Mouse (Mus musculus) brown adipose tissue, adult 24 weeks (tissue): ENCODE measurements around the gene Pik3c2g. TPM values are rescaled to one million over a fixed set of nuclear protein-coding genes. Genes with fewer than 3 reads are reported as not detected.

Experiments
- H3K27ac ChIP-seq: fragments of 200-500 bp; replicated peaks from 2 replicates; pipeline ENCODE4 v1.5.1; 2012; ENCODE audit warnings: low read depth, mild to moderate bottlenecking, low read length
- H3K4me1 ChIP-seq: fragments of 200-500 bp; 2 replicates; pipeline ENCODE4 v1.6.1; 2012; ENCODE audit warnings: low read length, mixed read lengths; ENCODE audit not compliant: control insufficient read depth, insufficient read depth, insufficient read length
- H3K4me3 ChIP-seq: fragments of 200-500 bp; 2 replicates; pipeline ENCODE4 v1.5.1; 2012; ENCODE audit warnings: low read depth, mild to moderate bottlenecking, low read length, moderate library complexity; ENCODE audit not compliant: insufficient read depth
- polyA plus RNA-seq: library from polyadenylated mRNA; stranded (reverse); fragments of >200 nt; gene quantifications from 2 replicates; pipeline ENCODE4 v1.2.4, GENCODE M21; 2012; ENCODE audit not compliant: missing spikeins, insufficient read depth, insufficient read length

The Pik3c2g gene
- polyA plus RNA-seq, 1 experiment = not detected

DNA sequence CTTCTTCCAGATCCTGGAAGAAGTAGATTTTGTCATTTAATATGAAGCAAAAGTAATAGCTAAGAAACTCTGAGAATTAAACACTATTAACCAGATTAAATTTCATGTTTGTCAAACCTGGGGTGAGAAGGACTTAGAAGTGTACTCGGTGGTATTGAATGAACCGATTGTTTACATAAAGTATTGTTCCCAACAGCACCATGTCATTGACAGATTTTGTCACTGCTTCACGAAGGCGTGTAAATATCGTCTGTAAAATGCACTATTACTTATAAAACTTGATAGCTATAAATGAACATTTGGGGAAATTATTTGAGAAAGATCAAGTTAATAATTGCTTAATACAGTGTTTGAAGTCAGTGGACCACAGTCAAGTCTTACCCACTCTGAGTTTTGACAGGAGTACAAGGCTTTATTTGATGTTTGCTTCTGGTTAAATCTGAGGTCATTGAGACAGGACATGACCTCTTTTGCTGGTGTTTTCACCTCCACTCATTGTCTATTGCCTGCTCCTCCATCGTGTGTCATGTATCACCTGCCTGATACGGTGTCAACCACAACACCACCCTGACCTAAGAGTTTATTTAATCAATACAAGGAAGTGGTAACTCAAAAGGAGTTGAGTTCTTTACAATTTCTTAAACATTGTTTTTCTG lies 260.0 kb downstream of the Pik3c2g start:
- Histone ChIP-seq H3K4me3 (no peak overlapping the region), H3K4me1 (no peaks in the 10 kb centered on the region), H3K27ac (no peak overlapping the region)

DNA sequence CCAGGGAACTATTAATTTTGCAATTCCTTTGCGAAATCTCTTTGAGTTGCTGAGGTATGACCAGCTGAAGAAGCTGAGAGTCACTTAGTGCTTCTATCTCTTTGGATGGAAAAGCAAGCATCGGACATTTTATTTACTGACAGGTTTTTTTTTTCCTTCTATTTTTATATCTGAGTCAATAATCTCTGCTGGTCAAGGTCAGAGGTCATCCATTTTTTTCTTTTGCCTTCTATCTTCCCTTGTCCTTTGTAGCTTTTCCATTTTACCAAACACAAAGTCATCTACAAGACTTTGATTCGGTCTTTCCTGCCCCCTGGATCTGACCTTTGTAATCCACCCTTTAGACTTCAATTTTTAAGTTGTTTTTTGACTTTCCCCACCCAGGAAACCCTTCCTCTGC lies 262.9 kb downstream of the Pik3c2g start:
- no peak overlapping the region for H3K27ac ChIP-seq
- no peaks in the 10 kb centered on the region for H3K4me1 ChIP-seq
- no peak overlapping the region for H3K4me3 ChIP-seq

DNA sequence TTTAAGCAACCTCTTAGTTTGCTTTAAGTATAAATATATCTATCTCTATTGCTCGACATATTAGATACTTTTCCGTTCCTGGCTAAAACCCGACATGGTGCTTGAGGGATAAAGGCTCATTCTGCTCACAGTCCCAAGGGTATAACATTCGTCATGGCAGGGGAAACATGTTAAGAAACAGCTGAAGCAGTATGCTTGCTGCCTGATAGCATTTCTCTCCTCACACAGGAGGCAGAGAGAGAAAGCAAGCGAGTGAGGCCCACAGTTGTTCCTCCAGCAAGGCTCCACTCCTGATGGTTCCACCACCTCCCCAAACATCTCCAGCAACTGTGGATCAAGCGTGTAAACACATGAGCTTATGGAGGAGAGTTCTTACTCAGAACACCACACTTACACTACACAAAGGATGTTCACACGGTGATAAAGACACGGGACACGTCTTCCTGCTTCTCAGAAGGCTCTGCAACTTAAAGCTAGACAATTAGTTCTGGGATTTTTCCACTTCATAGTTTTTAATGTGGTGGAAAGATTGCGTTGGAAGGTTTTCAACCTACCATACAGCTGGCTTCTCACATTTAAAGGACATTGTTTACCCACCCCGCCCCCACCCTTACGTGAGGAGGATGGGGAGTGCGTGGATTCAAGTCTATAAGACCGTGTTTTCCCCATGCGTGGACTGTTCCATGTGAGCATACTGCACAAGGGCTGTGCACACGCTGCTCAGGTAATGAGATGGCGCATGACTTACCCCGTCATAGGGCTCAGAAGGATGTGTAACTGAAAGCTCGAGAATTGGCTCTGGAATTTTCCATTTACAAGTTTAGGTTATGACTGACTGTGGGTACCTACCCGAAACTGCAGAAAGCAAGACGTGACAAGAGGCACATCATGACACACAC lies 264.9 kb downstream of the Pik3c2g start:
- Histone ChIP-seq H3K4me1 (no peaks in the 10 kb centered on the region), H3K27ac (no peak overlapping the region), H3K4me3 (no peak overlapping the region)

DNA sequence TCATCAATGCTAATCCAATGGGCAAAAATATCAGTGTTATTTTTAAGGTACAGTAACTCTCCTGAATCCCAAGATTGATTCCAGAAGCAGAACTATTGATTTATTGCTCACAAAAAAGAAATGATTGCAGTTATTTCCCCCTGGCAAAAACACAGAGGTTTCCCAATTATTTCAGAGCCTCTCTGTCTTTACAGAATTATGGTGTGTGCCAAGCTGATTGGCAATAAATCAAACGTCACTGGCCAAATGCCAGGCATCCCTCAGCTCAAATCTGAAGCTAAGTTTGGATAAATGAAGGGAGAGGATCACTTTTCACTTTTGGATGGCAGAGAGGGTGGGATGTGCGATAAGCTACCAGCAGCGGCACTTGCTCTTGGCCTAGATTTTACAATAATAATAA lies 265.8 kb downstream of the Pik3c2g start:
- Histone ChIP-seq H3K4me1 (no peaks in the 10 kb centered on the region), H3K4me3 (no peak overlapping the region), H3K27ac (no peak overlapping the region)

DNA sequence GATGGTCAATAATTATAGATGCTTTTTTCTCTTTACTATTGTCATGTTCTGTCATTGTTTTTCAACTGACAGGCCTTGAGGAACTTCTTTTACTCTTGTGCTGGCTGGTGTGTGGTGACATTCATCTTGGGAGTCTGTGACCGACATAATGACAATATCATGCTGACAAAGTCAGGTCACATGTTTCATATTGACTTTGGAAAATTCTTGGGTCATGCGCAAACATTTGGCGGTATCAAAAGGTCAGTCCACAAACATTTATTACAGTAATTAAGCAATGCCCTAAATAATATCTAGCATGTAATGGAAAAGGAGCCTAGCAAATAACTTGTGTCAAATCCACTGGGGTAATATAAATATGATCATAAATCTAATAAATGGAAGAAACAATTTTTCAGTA lies 273.1 kb downstream of the Pik3c2g start:
- Histone ChIP-seq H3K4me1 (no peaks in the 10 kb centered on the region), H3K4me3 (no peak overlapping the region), H3K27ac (no peak overlapping the region)

DNA sequence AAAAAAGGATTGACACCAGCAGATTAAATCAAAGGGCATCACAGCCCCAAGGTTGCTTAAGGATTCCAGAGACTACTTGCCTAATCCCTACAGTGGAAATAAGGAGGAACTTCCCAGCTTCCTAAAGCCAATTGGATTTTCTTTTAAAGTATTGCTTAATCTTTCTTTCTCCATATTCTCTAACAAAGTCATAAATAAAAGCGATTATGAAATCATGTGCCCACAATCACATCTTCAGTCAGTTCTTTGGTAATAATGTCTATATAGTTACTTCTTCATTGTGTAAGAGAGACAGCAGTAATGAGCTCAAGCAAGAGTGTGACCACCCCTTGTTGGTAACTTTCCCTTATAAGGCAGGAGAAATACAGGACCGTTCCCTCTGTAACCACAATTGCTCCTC lies 274.5 kb downstream of the Pik3c2g start:
- Histone ChIP-seq H3K4me1 (no peaks in the 10 kb centered on the region), H3K4me3 (no peak overlapping the region), H3K27ac (no peak overlapping the region)

DNA sequence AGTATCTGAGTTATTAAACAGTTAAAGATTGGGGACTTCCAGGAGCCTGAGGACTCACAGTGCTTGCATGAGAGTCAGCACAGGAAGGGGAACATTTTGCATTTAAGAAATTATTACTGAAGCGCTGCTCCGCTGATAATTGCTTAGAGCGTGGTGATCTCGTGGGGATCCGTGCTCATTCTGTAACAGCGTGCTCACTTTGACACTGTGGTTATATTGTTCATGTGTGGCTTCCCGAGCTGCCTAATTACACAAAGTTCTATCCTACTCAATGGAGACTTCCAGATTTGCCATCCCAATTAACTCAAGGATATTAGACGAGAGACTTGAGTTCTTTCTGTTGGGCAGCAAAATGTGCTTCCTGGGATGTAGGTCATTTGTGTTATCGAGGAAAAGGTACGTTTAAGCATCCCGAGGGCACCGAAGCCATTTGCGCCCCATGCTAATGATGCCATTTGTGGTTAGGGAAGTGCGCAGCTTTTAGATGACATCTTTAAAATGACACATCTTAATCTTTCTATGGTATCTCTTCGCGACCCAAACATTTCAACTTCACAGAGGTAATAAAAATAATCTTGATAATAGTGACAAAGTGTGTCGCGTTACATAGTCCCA lies 278.1 kb downstream of the Pik3c2g start:
- H3K27ac ChIP-seq = no peak overlapping the region
- no peak overlapping the region for H3K4me3 ChIP-seq

DNA sequence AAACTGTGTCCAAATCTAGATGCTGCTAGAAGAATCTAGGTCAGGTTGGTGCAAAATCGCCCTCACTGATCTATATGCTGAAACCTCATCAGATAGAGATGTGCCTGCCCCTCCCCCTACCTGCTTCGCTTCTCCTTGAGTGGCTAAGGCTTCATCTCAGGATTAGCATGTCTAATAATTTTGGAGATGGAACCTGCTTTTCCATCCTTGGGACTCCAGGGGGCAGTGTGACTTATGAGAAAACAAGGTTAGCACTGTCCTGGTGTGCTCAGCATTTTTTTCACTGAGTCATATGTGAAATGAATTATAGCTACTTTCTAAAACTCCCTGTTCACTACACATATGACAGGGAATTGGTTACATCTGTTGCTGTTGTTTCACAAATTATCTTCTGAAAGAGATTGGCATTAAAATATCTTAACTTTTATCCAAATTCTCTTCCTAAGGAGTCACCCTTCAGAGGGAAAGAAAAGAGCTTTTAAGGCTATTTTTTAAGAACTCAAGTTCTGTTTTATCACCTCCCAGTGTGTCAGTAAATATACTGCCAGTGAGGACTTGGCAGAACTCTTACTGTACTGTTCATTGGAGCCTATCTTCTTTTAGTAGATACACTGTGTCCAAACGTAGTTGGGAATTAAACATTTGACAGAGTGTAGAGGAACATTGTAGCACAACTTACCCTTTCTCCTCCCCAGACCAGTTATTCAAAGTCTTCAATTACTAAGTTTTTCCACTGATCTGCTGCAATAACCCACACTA lies 287.6 kb downstream of the Pik3c2g start:
- Histone ChIP-seq H3K27ac (no peak overlapping the region), H3K4me1 (no peaks in the 10 kb centered on the region), H3K4me3 (no peak overlapping the region)

More for the DNA sequence above, 278.1 kb downstream of the Pik3c2g start:
- H3K4me1 ChIP-seq = no peaks in the 10 kb centered on the region

DNA sequence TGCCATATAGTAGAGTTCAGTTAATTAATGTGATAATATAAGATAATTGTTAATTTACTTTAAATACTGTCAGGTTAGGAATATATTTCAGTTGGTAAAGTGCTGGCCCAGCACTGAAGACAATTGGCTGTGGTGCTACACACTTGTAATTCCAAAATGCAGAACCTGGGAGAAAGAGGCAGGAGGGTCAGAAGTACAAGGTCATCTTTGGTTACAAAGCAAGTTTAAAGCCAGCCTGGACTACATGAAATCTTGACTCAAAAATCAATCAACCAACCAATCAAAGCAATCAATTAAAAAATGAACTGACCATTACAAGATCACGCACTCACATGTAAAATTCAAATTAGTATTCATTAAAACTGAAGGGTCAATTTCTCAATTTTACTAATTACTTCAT lies 289.7 kb downstream of the Pik3c2g start:
- H3K4me3 ChIP-seq = no peak overlapping the region
- no peaks in the 10 kb centered on the region for H3K4me1 ChIP-seq
- H3K27ac ChIP-seq = no peak overlapping the region

DNA sequence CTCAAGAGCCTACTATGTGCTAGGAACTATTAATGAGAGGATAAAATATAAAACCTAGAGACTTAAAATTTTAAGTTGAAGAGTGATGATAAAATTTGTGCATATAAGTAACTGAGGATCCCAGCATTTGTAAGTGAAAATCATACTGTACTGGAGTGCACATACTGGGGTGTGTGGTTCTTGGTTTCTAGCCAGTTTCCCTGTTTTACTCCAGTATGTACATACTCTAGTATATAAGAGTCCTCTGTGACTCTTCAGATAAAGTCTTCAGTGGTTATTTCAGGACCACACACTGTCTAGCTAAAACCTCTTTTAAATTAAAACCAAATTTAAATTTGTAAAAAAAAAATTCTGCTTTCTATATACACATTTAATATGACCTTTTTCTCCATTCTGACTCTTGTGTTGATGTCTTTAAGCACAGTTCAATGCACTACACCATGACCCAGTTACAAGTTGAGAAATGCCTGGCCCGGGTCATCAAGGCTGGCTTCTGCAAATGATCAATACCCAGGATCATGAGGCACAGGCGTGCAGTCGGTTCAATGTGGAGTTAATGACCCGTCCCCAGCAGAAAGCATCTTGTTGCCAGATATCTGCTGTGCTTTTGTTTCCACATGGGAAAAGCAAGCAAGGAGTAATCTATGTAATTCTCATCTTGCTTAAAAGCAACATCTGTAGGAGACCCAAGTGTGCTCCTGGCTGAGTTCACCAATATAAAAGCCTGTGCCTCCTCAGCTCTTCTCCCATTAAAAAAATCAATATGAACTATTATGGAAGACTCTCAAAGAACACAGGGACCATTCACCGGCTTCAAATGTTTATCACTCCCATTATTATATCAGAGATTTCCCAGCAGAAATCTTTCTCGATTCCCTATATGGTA lies 290.7 kb downstream of the Pik3c2g start:
- H3K27ac ChIP-seq = no peak overlapping the region
- H3K4me1 ChIP-seq = no peaks in the 10 kb centered on the region
- no peak overlapping the region for H3K4me3 ChIP-seq

DNA sequence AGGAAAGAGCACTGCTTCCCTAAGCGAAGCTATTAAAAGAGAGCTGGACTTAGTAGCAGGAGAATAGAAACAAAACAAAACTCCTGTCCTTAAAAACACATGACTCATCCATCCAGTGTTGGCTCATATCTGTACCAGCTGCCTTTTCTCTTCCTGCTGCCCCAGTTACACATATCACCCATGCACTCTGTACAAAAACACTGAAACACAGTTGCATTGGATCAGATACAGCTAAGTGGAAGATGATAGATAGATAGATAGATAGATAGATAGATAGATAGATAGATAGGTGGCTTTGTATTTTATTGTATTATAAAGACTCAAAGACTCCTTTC lies 291.3 kb downstream of the Pik3c2g start:
- no peaks in the 10 kb centered on the region for H3K4me1 ChIP-seq
- no peak overlapping the region for H3K4me3 ChIP-seq
- no peak overlapping the region for H3K27ac ChIP-seq

DNA sequence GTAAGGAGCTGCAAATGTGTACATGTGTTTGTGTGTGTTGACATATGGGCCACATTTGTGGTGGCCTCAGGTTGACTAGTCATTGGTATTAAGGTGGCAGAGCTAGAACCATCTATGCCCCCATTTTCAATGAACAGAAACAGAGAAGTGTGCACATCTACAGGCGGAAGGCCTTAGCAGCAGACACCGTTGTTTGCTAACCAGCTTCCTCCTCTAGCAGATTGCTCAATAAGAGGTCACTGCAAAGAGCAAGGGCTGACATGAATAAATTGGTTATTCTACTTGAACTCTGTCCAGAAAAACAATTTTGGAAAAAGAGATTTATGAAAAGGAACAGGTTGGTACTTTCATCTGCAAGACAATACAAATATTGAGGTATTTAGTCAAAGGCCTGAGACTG lies 295.1 kb downstream of the Pik3c2g start:
- no peak overlapping the region for H3K27ac ChIP-seq
- no peak overlapping the region for H3K4me3 ChIP-seq
- no peaks in the 10 kb centered on the region for H3K4me1 ChIP-seq

DNA sequence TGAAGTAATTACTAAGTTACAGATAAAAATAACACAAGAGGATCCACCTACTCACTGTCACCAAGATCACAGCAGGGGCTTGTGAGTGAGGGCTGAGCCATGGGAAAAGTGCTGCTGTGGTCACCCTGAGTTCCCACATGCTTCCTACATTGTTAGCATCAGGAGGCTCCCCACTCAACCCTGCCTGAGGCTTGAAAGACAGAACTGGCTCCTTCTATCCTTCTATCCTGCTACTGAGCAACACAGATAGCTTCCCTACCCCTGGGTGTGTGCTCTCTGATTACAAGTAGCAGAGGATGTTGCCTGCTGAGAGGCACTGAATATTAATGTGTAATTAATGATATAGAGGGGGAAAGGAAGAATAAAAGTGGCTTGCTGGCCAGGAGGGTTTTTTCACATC lies 300.2 kb downstream of the Pik3c2g start:
- no peak overlapping the region for H3K27ac ChIP-seq
- H3K4me3 ChIP-seq = no peak overlapping the region
- H3K4me1 ChIP-seq = no peaks in the 10 kb centered on the region

DNA sequence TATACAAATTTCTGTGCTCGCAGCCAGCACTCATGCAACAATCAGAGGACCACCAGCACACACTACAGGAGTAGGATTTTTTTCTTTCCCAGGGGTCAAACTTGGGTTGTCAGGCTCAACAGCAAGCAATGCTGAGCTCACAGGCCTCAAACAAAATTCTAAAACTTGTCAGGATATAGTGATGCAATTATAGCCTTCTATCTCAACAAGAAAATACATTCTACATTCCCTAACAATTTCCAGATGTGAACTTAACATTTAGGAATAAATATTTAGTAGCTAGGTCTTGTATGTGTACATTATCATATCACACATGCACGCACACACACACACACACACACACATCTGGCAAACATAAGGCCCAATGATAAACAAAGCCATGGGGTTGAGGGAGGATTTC lies 308.6 kb downstream of the Pik3c2g start:
- no peak overlapping the region for H3K27ac ChIP-seq
- no peak overlapping the region for H3K4me3 ChIP-seq
- no peaks in the 10 kb centered on the region for H3K4me1 ChIP-seq
